Mouse (Mus musculus) kidney, postnatal 10 days (tissue): ENCODE measurements around the gene Yars2.
A peak's percentile ranks its signal among the peaks of the same experiment; 100 is the strongest.
"Not testable (repeated sequence)": the region's sequence is repeated elsewhere in the genome, so short reads cannot be mapped to it uniquely, and the experiment has no call there.

Source experiments
- DNase-seq: peaks from one replicate; pipeline ENCODE4 v3.0.0; 2021; ENCODE audit warnings: mixed read lengths

The Yars2 gene

DNA sequence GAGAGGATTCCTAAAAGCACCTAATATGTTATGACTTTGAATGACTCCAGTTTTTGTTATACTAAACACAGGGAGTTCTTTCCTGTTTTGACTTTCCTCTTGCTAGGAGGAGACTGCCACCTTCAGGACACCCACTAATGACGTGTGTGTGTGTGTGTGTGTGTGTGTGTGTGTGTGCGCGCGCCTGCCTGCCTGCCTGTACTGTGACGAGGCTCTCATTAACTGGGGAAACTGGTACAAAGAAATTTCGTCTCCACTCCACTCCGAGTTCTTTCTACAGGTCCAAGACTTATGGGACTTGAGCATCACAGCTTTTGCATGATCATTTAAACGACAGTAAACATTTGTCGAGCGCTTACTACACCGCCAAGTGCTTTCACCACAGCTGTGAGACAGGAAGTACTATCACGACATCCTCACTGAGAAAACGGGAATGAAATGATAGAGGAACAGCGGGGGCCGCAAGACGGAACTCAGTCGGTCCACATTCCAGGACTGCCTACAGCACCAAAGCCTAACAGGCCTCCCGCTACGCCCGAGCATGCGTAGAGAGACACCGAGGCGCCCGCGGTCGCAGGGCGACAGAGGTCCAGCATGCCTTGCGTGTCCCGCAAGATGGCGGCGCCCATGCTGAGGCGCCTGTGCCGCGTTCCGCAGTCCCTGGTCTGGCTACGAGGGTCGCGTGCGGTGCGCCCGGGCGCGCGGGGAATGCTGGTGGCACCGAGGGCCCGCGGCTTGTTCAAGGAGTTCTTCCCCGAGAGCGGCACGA is at the start of gene Yars2:
Gene Yars2, plus strand, starts transcription at position 597 of the 769 bp plus-strand sequence.
- peak; percentile 95 for DNase-seq

DNA sequence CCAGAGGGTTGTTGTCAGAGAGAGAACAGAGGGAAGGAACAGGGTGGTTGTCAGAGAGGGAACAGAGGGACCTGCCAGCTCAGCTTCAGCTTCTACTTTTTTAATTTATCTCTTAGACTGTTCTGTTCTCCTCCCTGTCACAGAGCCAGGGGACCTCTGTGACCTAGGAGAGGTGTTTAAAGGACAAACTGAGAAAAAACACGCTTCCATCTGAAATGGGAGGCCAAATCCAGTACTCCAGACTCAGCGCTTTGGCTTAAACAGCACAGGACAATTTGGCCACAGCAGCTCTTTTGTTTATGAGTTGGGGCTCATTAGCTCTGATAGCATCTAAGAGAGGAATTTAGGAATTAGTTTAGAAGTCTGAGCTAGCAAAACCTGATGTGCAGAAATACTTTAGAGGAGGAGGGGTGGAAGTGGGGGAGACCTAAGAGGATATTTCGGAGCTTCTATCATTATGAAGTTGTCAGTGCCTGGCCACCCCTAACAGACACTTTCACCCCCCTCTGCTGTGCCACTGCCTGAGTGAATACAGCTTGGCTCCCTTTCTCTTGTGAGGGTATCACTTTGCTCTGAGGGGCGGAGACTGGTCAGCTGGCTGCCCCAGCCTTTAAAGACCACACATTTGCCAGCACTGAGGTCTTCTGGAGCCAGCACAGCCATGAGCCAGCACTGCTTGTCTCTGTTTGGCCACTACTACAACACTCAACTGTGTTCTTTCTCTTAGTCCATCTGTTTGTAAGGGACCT is 49.3 kb upstream of the Yars2 start:
- DNase-seq = peak; percentile 7

DNA sequence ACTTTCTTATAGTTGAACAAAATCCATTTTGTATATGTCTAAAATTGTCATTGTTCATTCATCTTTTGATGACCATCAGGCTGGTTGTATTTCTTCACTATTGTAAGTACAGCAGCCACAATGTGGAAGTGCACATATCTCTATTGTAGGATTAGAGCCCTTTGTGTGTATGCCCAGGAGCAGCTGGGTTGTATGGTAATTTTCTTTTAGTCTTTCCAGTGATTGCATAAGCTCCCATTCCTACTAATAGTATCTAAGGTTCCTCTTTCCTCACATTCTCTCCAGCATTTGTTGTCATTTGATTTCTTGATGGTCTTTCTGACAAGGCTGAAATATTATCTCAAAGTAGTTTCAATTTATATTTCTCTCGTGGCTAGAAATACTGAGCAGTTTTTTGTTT is 47.5 kb upstream of the Yars2 start:
- DNase-seq = no peak

DNA sequence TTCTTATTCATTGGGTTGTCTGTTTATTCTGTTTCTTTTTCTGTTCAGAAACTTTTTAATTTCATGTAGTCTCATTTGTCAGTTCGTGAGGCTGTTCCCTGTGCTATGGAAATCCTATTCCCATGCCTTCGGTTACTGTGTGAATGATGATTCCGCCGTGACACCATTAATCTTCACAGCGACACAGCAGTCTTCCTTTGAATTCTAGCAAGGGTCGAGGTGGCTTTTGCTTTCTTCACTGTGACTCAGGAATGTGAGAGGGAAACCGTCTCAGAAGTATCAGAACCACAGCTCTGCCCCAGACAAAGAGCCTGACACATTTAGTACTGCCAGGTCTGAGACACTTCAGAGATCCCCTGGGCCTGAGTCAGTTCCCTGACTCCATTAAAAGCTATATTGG is 46.9 kb upstream of the Yars2 start:
- DNase-seq = no peak

DNA sequence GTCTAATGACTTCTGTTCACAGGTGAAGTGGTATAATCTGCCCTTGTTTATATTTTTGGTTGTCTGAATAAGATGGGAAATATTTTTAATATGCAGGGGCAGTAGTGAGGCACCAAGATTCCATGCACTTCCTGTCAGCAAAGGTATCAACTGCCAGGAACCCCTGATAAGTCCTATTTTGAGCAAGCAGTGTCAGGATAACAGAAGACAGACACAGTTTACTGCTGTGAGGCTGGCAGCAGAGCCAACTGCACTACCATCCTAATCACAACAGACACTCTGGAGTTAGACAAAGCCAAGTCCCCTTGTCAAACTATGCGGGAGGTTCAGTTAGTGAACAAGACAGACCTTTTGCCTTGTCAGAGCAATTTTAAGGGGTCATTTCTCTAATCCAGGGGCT is 46.1 kb upstream of the Yars2 start:
- DNase-seq = no peak

DNA sequence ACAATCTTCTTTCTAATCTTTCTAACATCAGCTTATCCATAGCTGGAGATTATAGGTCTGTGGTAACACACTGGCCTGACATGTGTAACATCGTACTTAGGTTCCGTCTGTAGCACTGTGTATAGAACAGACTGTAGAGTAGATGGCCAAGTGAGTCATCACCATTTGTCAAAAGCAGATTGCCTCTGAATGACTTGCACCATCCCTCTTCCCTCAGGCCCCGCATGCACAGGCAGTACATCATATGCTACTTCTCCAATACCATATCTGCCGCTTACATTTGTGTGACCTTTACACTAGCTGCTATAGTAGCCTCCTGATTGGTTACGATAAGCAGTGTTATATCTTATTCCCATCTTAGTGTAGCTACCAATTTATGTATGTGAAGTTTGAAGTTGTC is 41.9 kb upstream of the Yars2 start:
- DNase-seq = no peak

DNA sequence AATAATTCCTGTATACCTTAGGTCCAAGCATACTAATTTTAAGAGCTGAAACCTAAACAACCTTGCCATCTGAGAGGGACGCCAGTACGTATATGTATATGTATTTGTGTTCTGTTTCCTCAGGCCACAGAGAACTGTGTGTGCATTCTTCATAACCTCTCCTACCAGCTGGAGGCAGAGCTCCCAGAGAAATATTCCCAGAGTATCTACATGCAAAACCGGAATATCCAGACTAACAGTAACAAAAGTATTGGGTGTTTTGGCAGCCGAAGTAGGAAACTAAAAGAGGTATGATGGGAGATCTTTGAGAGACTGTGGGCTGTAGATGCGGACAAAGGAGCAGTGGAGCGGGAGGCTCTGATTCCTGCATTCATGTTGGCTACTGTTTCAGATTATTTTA is 41.3 kb upstream of the Yars2 start:
- DNase-seq = no peak

DNA sequence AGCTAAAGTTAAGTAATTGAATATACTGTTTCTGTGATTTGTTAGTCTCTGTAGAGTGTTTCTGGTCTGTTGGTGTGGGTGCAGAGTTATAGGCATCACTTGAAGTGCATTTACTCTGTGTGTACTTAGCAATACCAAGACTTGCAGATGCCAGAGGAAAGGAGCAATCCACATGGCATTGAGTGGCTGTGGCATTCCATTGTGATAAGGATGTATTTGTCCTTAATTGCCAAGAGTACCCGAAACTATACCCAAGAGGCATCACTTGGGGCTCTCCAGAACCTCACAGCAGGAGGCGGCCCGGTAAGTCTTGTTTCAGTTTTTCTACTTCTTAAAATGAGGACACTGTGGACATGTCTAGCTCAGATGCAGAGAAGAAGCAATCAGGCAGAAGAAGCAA is 40.3 kb upstream of the Yars2 start:
- DNase-seq = no peak

DNA sequence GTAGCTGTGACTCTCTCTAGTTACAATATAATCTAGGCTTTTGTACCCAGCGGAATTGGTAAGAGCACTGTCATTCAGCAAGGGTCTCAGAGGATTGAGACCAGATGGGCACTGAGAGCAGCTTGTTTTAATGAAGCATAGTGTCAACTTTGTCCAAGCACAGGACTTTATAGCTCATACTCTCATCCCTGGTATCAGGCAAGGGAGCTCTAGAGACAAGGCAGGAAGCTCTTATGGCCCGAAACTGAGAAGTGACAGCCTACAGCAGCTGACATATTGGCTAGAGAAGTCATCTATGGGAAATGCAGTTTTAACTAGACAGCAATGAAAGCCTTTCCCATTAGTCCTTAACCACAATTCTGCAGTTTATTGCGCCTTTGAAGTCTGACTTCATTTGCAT is 29.8 kb upstream of the Yars2 start:
- DNase-seq = no peak

DNA sequence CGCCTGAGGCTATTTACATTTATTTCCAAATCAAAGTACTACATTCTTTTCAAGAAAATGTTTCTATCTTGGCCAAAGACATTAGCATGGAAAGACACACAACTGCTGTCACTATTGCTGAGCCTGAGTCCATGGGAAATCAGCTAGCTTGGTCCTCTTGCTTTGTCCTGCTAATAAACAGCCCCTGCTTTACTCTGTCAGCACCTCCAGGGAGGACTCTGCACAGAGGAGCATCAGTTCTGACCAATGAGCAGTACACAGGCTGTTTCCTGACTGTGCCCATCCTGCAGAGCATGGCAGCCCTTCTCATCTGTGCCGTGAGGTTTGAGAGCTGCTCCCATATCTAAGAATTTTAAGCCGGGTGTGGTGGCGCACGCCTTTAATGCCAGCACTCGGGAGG is 29.0 kb upstream of the Yars2 start:
- DNase-seq = no peak

DNA sequence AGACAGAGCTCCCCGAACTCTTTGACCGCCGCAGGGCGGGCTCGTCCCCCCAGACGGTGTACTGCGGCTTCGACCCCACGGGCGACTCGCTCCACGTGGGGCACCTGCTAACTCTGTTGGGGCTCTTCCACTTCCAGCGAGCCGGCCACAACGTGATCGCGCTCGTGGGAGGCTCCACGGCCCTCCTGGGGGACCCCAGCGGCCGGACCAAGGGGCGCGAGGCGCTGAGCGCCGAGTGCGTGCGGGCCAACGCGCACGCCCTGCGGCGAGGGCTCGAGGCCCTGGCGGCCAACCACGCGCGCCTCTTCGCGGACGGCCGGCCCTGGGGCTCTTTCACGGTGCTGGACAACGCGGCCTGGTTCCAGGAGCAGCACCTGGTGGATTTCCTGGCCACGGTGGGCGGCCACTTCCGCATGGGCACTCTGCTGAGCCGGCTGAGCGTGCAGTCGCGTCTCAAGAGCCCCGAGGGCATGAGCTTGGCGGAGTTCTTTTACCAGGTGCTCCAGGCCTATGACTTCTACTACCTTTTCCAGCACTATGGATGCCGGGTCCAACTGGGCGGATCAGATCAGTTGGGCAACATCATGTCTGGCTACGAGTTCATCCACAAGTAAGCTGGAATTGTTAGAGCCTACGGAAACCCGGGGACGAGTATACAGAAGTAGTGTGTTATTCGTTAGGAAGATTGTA is 518 bp downstream of the Yars2 start:
- peak; percentile 66 for DNase-seq

DNA sequence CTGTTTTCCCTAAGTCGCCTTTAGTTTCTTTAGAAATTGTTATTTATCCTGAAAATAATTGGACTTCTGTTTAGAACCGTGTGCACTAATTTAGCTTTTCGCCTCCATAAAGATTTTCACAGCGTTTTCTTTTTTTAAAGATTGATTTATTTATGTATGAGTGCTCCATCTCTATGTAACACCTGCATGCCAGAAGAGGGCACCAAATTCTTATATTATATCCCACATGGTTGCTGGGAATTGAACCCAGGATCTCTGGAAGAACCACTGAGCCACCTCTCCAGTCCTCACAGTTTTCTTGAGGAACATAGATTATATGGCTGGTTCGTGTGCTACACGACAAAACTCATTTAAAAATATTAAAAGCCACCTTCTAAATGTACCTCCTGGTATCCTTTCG is 1.1 kb downstream of the Yars2 start:
- no peak for DNase-seq

DNA sequence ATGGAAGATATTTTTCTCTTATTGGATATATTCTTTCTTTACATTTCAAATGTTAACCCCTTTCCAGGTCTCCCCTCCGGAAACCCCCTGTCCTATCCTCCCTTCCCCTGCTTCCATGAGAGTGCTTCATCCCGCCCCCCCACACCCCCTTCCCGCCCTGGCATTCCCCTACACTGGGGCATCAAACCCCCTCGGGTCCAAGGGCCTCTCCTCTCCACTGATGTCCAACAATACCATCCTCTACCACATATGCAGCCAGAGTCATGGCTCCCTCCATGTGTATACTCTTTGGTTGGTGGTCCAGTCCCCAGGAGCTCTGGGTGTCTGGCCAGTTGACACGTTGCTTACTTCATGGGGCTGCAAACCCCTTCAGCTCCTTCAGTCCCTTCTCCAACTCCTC is 8.6 kb downstream of the Yars2 start:
- DNase-seq = no peak

DNA sequence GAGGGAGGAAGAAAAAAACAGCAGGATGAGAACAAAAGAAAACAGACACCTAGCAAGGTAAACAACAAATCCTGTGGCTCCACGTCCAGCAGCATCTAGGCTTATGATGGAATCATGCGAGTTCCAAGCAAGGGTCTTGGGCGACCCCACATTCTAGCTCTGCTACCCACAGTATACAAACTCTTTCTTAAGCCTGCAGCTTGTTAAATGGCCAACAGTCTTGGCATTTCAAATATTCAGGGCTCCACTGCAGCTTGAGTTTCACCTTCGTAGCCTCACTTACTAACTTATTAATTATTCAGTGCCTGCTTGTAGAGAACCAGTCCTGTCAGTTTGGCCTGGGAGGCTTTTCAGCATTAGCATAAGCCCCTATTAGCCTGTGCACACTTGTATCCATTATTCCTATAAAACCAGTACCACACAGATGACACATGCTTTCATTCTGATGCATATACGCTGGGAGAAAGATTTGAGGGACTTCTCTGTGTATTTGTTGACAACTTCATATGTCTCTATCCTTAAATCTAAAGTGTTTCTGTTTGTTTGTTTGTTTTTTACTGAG is 23.1 kb downstream of the Yars2 start:
- DNase-seq = no peak

DNA sequence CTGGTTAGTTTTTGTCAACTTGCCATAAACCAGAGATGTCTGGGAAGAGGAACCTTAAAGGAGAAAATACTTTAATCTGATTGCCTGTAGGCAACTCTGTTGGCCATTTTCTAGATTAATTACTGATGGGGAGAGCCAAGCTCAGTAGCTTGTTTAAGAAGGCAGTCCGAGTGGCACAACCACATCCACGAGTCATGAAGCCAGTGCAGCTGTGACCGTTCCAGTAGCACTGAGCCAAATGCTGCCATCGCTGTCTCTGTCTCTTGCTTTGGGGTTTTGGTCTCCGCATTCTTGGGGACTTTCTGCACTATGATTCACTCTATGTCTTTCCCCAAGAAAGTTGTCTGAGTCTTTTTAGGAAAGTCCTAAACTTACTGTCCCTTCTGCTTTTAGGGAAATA is 43.7 kb downstream of the Yars2 start:
- DNase-seq = no peak

DNA sequence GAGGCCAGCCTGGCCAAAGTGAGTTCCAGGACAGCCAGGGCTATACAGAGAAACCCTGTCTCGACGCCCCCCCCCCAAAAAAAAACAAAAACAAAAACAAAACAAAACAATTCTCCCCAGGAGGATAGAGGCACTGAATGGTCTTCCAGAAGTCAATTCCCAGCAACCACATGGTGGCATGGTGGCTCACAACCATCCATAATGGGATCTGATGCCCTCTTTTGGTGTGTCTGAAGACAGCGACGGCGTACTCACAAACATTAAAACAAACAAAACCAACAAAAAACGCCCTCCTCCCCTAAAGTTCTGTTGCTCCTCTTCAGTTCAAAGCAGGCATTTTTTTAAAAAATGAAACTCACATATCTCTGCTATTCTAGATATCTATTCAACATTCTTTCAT is 55.1 kb downstream of the Yars2 start:
- peak; percentile 8 for DNase-seq

DNA sequence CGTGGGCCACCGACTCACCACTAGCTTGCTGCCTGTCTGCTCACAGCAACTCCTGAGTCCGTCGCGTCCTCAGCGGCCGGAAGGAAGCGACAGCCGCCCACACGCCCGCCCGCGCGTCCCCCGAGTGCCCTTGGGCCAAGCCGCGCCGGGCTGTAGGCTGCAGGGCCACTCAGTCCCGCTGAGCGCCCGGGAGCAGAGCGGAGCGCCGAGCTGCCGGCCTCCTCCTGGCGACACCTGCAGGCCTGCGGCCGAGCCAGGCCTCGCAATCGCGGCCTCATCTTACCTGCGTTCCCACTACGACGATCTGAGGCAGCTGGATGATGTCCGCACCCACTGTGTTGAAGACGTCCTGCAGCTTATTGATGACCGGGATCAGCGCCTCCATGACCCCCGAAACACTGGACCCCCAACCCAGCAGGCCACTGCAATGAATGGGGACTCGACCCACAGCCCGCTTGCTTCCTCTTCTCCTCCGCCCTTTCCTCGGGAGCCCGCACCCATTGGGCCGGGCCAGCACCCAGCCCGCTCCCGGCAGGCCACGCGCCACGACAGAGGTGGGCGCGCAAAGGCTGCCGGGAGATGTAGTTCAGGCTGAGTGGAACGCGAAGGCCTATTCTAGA is 55.8 kb downstream of the Yars2 start, which contains the start of gene Dnm1l:
Gene Dnm1l, minus strand, starts transcription at position 479 of the 620 bp plus-strand sequence.
- peak; percentile 96 for DNase-seq

DNA sequence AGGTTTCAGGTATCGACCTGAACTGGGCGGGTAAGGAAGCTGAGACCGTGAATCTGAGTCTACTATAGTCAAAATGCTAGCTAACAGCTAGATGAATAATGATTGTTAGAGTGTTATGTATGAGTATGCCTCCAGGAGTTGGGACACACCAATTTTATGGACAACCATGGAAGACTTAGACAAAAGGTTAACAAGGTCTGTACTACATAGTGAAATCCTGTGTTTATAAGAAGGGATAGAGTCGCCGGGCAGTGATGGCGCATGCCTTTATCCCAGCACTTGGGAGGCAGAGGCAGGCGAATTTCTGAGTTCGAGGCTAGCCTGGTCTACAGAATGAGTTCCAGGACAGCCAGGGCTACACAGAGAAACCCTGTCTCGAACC is 56.3 kb downstream of the Yars2 start:
- DNase-seq = not testable (repeated sequence)
